Mouse (Mus musculus): ENCODE measurements around the gene Foxp2.

The Foxp2 gene

DNA sequence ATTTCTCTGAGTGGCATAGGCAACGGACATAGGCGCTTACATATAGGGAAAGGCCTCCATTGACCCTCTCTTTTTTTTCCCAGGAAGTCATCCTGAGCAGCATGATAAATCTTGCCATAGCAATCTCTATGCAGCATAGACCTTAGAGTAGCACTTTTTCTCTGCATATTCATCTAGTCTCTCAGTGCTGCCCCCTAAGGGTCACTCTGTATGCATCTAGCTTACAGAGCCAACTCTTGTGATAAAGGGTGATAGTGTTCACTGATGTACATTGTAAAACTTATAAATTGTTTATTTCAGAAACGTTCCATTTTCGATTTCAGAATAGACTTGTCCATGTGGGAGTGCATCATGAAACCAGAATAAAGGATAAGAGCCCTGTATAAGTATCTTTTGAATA is 454.7 kb downstream of the Foxp2 start:
- in situ Hi-C loops (cut with MboI; ENCODE audit: unreplicated experiment in 2 of 2) = no loop called here

DNA sequence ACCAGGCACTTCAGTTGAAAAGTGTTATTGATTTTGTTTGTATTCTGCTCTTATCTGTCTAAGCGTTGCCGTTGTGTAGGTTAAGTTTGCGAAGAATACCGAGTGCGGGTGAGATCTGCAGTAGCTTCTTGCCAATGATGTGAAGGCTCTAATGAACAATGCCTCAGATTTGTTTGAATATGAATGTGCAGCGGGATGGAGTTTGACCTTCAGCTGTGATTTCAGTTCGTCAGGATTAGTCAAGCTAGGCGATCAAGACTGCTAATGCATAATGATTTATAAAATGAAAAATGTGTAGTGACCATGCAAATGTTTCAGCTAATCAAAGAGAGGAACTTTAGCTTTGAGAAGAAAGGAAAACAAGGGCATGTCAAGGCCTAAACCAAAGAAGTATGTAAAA is 469.1 kb downstream of the Foxp2 start:
- in situ Hi-C loops (cut with MboI; ENCODE audit: unreplicated experiment in 2 of 2) = no loop called here

DNA sequence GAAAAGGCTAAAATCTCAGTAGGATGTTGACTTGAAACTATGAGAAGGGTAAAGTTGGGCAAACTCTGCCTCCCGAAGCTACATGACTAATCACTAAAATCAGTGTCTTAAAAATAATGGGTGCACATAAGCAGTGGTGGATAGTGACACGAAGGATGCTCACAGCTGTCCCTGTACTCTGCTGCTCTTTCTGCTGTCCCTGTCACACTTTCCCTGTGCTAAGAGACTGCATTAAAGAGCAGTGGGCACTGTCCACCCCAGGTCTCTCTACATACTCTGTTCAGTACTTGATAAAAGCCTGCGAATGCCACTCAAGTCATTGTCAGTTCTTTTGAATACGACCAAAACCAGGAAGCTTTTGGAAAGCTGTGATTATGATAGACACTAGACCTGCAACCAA is 469.7 kb downstream of the Foxp2 start:
- in situ Hi-C loops (cut with MboI; ENCODE audit: unreplicated experiment in 2 of 2) = no loop called here

DNA sequence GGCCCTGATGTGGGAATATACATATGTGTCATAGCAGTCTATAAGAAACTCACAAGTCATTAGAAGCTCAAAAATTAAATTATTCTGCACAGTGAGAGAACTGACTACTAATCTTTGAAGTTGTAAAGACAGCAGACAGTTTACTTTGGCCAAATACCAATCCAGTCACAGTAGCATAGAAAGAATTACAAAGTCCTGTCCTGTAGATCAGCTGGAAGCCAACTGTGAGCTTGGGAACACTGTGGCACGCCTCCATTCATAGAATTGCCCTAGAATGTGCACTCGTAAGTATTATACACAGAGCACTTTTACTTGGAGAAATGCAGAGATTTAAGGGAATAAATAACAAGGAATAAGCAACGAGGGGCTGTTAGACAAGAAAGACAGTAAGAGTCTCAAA is 472.5 kb downstream of the Foxp2 start:
- in situ Hi-C loops (cut with MboI; ENCODE audit: unreplicated experiment in 2 of 2) = no loop called here

DNA sequence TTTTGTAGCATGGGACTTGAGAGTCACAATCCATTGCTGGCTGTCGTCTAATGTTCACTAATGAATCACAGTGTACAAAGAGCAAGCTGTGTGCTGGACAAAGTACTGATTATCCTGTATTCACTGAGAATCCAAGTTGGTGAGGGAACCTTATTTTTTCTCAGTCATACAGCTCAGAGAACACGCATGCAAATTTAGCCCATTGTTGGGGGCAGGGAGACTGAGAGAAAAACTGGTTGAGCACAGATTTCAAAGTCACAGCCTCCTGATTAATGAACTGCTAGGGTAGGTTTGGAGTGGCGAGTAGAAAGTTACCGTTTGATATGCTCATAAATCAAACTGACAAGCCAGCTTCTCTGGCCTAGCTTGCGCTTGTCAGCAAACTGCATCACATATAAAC is 477.1 kb downstream of the Foxp2 start:
- in situ Hi-C loops (cut with MboI; ENCODE audit: unreplicated experiment in 2 of 2) = no loop called here

DNA sequence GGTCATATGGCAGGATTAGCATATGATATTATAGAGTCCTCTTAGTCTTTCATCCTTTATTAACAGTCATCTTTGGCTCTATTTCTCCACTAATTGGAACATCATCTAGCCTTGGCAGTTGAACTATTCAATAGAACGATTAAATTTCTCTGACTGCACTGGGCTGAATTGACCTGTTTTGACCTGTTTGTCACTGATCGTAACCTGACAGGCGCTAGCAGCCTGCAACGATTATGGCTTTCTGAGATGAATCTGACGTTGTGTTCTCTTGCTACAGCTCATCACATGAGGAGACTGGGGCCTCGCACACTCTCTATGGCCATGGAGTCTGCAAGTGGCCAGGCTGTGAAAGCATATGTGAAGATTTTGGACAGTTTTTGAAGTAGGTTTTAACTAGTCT is 495.3 kb downstream of the Foxp2 start:
- in situ Hi-C loops (cut with MboI; ENCODE audit: unreplicated experiment in 2 of 2) = no loop called here

DNA sequence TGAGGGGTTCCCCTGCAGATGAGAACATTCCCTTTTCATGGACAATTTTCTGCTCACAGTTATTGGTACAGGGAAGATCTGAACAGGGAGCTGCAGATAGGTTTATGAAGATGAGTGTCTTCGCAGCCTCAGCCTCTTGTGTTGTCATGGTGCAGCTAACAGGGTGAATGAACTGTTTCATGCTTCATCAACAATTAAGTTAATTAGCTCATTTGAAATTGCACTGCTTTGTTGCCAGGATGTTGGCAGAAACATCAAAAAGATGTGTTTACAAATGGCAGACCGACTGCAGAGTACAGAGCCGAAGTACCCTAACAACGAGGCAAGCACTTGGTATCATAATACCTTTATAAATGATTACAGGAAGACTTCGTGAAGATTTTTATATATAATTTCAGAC is 496.3 kb downstream of the Foxp2 start:
- in situ Hi-C loops (cut with MboI; ENCODE audit: unreplicated experiment in 2 of 2) = no loop called here

DNA sequence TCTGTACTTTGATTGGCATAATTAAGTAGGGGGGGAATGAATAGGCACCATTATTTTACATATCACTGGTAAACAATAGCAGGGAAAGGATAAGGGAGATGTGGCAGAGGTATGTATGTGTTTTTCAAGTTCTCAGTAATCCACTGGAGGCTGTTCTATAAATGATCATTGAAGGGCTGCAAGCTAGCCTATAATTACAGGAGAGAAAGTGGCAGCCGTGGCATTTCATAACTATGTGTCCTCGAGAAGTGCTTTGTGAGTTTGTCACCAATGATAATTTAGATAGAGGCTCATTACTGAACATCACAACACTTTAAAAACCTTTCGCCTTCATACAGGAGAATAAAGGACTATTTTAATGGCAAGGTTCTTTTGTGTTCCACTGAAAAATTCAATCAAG is 500.0 kb downstream of the Foxp2 start:
- in situ Hi-C loops (cut with MboI; ENCODE audit: unreplicated experiment in 2 of 2) = no loop called here

DNA sequence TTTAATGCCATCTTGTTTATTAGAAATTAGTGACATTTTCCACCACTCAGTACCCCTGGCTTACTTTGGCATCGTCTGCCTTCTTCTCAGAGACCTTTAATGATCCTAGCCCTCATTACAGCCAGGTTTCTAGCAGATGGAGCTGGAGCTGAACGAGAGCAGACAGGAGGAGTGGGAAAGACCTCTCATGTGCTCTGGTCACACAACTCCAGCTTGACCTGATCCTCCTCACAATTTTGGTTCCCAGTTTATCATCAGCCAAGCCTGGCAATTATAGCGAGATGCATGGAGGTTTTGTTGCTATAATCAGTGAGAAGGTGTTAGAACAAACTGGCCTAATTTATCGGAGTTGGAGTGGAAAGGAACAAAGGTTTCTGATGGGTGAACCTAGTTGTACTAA is 500.9 kb downstream of the Foxp2 start:
- in situ Hi-C loops (cut with MboI; ENCODE audit: unreplicated experiment in 2 of 2) = no loop called here

DNA sequence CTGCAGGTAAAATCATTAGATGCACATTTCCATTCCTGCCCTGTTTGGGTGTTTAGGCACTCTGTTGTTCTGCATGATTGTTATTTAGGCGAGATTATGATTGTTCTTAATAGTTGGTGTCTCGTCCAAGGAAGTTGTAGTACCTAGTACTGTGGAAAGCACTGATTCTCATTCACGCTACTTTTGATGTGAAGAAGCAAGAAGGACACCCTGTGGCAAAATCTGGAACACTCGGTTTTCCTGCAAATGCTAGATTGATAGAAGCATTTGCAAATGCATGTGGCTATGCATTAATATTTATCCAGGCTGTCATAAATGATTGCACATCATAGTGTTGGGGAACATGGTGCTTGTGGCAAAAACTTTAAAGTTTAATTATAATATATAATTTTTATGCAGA is 514.0 kb downstream of the Foxp2 start:
- in situ Hi-C loops (cut with MboI; ENCODE audit: unreplicated experiment in 2 of 2) = no loop called here

DNA sequence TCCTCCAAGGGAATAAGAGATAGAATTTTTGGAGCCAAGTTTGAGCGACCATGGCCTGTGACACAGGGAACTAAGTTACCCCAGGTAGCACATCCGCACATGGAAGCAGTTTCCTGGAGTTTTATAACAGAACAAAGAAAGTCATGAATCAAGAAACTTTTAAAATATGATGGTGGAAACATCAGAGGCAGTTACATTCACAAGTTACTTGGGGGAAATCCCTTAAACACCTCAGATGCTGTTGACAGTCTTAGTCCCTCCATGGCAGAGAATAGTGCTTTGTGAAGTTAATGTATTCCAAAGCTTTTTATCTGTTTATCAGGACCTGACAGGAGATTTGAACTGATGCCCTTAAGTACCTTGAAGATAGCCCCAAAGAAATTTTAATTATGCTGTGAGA is 558.6 kb downstream of the Foxp2 start:
- in situ Hi-C loops (cut with MboI; ENCODE audit: unreplicated experiment in 2 of 2) = no loop called here

DNA sequence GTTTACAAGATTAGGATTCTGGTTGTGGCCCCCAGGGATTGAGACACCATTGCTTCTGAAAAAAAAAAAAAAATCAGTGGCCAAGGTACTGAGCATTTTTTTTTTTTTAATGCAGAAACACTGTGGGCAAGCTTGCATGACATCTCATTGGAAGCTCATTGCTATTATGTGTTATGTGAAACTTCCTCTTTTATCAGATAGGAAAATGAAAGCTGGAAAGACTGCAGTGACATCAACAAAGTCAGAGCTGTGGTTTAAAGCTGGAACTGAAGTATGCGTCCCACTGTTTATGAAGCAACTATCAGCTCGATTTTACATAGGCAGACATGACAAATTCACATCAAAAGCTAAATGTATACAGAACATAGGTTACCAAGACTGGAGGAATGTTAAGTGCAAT is 562.2 kb downstream of the Foxp2 start:
- in situ Hi-C loops (cut with MboI; ENCODE audit: unreplicated experiment in 2 of 2) = no loop called here

DNA sequence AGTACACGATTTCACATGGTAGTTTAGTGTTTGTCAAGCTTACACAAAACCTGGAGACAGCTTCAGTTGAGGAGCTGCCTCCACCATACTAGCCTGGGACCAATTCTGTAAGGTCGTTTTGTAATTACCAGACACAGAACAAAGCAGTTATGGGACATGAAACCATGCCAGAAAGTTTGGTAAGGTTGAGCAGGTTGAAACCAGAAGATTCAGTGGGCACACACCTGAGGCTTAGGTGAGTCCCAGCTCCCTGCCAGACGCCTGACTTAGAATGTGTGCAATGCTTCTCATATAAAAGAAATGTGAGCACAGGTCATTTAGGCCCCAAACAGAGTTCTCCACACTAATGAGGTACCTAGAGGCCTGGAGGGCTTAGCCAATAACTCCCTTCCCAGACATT is 564.3 kb downstream of the Foxp2 start:
- in situ Hi-C loops (cut with MboI; ENCODE audit: unreplicated experiment in 2 of 2) = no loop called here

DNA sequence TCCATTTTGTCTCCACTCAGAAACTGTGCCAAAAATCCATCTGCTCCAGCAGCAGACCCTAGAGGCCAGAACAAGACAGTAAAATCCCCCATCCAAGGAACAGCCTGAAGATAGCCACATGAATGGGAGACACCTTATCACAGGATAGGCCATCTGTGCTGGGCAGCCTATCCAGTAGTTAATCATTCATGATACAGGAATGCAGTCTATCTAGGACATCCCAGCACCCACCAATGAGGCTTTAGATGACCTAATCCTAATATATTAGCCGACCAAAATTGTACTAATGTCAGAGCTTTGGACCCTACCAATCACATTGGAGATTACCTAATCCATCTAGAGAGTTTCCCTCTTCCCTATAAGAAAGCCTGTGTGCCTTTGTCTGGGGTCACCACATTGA is 565.5 kb downstream of the Foxp2 start:
- in situ Hi-C loops (cut with MboI; ENCODE audit: unreplicated experiment in 2 of 2) = no loop called here

DNA sequence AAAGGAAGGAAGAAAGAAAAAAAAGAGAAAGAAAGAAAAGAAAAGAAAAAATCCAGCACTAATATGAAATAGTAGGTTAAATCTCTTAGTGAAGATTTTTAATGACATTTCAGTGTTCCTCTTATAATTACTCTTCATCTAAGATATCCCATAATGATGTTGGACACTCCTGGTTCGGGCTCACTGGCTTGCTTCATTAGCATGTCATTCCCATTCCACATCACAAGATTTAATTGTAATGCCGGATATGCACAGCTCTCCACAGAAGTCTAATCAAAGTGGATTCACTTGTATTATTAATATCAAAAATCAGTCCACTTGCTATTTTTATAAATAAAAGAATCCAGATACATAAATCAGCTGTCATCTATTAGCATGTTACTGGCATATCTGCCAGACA is 585.8 kb downstream of the Foxp2 start:
- in situ Hi-C loops (cut with MboI; ENCODE audit: unreplicated experiment in 2 of 2) = no loop called here

All from v-Abl transformed pro-B cells (cell line).